Mouse (Mus musculus) midbrain, embryonic 11.5 days (tissue): ENCODE results near the gene Nol11. TPM values are rescaled to one million over a fixed set of nuclear protein-coding genes. Genes with fewer than 3 reads are reported as not detected.
A peak's percentile ranks its signal among the peaks of the same experiment; 100 is the strongest.
"Not testable (repeated sequence)": the region's sequence is repeated elsewhere in the genome, so short reads cannot be mapped to it uniquely, and the experiment has no call there.

Source experiments
- ATAC-seq: fragments of 200-750 bp; cut with Nextera tagmentation; 2 replicates; pipeline ENCODE4 v1.8.0; 2017; ENCODE audit warnings: moderate TSS enrichment, moderate library complexity; ENCODE audit not compliant: low FRiP score
- DNase-seq: peaks from one replicate; pipeline ENCODE4 v3.0.0; 2015; ENCODE audit warnings: low spot score; ENCODE audit errors: missing footprints
- H3K27ac ChIP-seq: fragments of 300-500 bp; sonication (generic); 2 replicates; pipeline ENCODE4 v1.5.1; 2014; ENCODE audit warnings: low read depth, low read length
- H3K27me3 ChIP-seq: fragments of 300-500 bp; sonication (generic); 2 replicates; pipeline ENCODE4 v1.6.1; 2014; ENCODE audit warnings: mild to moderate bottlenecking, low read length, moderate library complexity, mixed read lengths; ENCODE audit not compliant: control insufficient read depth, insufficient read depth
- H3K36me3 ChIP-seq: fragments of 300-500 bp; sonication (generic); 2 replicates; pipeline ENCODE4 v1.6.1; 2014; ENCODE audit warnings: mild to moderate bottlenecking, low read length, moderate library complexity, mixed read lengths; ENCODE audit not compliant: control insufficient read depth, insufficient read depth
- H3K4me1 ChIP-seq: fragments of 300-500 bp; sonication (generic); 2 replicates; pipeline ENCODE4 v1.6.1; 2014; ENCODE audit warnings: low read length; ENCODE audit not compliant: control insufficient read depth, insufficient read depth
- H3K4me2 ChIP-seq: fragments of 300-500 bp; sonication (generic); 2 replicates; pipeline ENCODE4 v1.6.1; 2014; ENCODE audit warnings: mild to moderate bottlenecking, moderate library complexity
- H3K4me3 ChIP-seq: fragments of 300-500 bp; sonication (generic); 2 replicates; pipeline ENCODE4 v1.5.1; 2014; ENCODE audit warnings: low read depth, low read length
- H3K9ac ChIP-seq: fragments of 300-500 bp; sonication (generic); 2 replicates; pipeline ENCODE4 v1.6.1; 2014; ENCODE audit warnings: low read length
- H3K9me3 ChIP-seq: fragments of 300-500 bp; sonication (generic); 2 replicates; pipeline ENCODE4 v1.6.1; 2016; ENCODE audit warnings: low read length; ENCODE audit not compliant: control insufficient read depth
- WGBS: fragments of 180-500 bp; shearing (Covaris S2); extraction: QIAGEN DNeasy Blood & Tissue Kit; methylation state at CpG from one replicate; pipeline ENCODE4 v1.1.7; 2014; 5-methylcytosine and 5-hydroxymethylcytosine counted together
- polyA plus RNA-seq: library from polyadenylated mRNA; unstranded; fragments of >200 nt; fragmentation: Nextera tagmentation; extraction: Ambion mirVana; gene quantifications from 2 replicates; pipeline ENCODE4 v1.2.1, GENCODE M21; 2014

Nol11 gene
- polyA plus RNA-seq, 1 experiment from 2014 or later: 68.3 TPM

GRCm38 (mm10) chr11:107143956-107144355, 45.2 kb downstream of the Nol11 start:
- not testable (repeated sequence) for DNase-seq, ATAC-seq
- 95% methylated on average over 11 of the region's 11 CpGs for WGBS

GRCm38 (mm10) chr11:107142382-107142781, 46.8 kb downstream of the Nol11 start:
- no peak for DNase-seq
- no peaks in the 10 kb centered on the region for H3K9me3 ChIP-seq
- H3K36me3 ChIP-seq: no peaks in the 10 kb centered on the region
- H3K4me1 ChIP-seq: no peaks in the 10 kb centered on the region
- no peak overlapping the region for H3K4me2 ChIP-seq
- no peak overlapping the region for H3K4me3 ChIP-seq
- H3K27me3 ChIP-seq: no peaks in the 10 kb centered on the region
- WGBS: 82% methylated on average over 2 of the region's 2 CpGs
- H3K27ac ChIP-seq: no peak overlapping the region
- no peak overlapping the region for H3K9ac ChIP-seq
- ATAC-seq: no peak

More at GRCm38 (mm10) chr11:107143956-107144355, 45.2 kb downstream of the Nol11 start:
- H3K4me1 ChIP-seq, H3K9ac ChIP-seq, H3K9me3 ChIP-seq, H3K36me3 ChIP-seq, H3K4me3 ChIP-seq, H3K27ac ChIP-seq, H3K27me3 ChIP-seq, H3K4me2 ChIP-seq: not testable (repeated sequence)

GRCm38 (mm10) chr11:107140756-107141155, 48.4 kb downstream of the Nol11 start:
- ATAC-seq: no peak
- Histone ChIP-seq H3K9ac (no peak overlapping the region), H3K4me3 (no peak overlapping the region), H3K27me3 (no peaks in the 10 kb centered on the region), H3K4me2 (no peak overlapping the region), H3K27ac (no peak overlapping the region), H3K4me1 (no peaks in the 10 kb centered on the region), H3K9me3 (no peaks in the 10 kb centered on the region), H3K36me3 (no peaks in the 10 kb centered on the region)
- WGBS: 21% methylated on average over 6 of the region's 6 CpGs
- DNase-seq: no peak

GRCm38 (mm10) chr11:107138633-107139032, 50.5 kb downstream of the Nol11 start:
- ATAC-seq (no peak), DNase-seq (no peak)
- Histone ChIP-seq H3K4me2 (no peak overlapping the region), H3K27ac (no peak overlapping the region), H3K9me3 (no peaks in the 10 kb centered on the region), H3K4me1 (no peaks in the 10 kb centered on the region), H3K27me3 (no peaks in the 10 kb centered on the region), H3K4me3 (no peak overlapping the region), H3K9ac (no peak overlapping the region), H3K36me3 (no peaks in the 10 kb centered on the region)
- WGBS: 76% methylated on average over 3 of the region's 3 CpGs

- Histone ChIP-seq H3K4me3 (no peak overlapping the region), H3K4me2 (no peak overlapping the region), H3K36me3 (no peaks in the 10 kb centered on the region), H3K27me3 (no peaks in the 10 kb centered on the region), H3K9ac (no peak overlapping the region), H3K27ac (no peak overlapping the region), H3K9me3 (no peaks in the 10 kb centered on the region), H3K4me1 (peaks cover under 1% of the 10 kb centered on the region)
- WGBS: 95% methylated on average over 6 of the region's 6 CpGs
- DNase-seq (no peak), ATAC-seq (no peak)
These were observed 51.6 kb downstream of the Nol11 start for GRCm38 (mm10) chr11:107137593-107137992.

GRCm38 (mm10) chr11:107136458-107136857, 52.7 kb downstream of the Nol11 start:
- not testable (repeated sequence) for H3K9ac ChIP-seq, H3K4me2 ChIP-seq, H3K4me1 ChIP-seq, H3K9me3 ChIP-seq, H3K4me3 ChIP-seq, DNase-seq, H3K27me3 ChIP-seq, H3K27ac ChIP-seq, H3K36me3 ChIP-seq, ATAC-seq
- WGBS: 91% methylated on average over 10 of the region's 10 CpGs

GRCm38 (mm10) chr11:107135741-107136140, 53.4 kb downstream of the Nol11 start:
- Histone ChIP-seq H3K9me3 (no peaks in the 10 kb centered on the region), H3K4me3 (no peak overlapping the region), H3K36me3 (no peaks in the 10 kb centered on the region), H3K27me3 (no peaks in the 10 kb centered on the region), H3K4me2 (no peak overlapping the region), H3K9ac (no peak overlapping the region), H3K4me1 (peaks cover 4% of the 10 kb centered on the region), H3K27ac (no peak overlapping the region)
- ATAC-seq (no peak), DNase-seq (no peak)
- WGBS: 57% methylated on average over 3 of the region's 3 CpGs

GRCm38 (mm10) chr11:107132426-107132825, 56.8 kb downstream of the Nol11 start:
- H3K36me3 ChIP-seq: no peaks in the 10 kb centered on the region
- H3K4me3 ChIP-seq: peak overlapping the region; percentile 70
- peak overlapping the region; percentile 91 for H3K9ac ChIP-seq
- no peaks in the 10 kb centered on the region for H3K9me3 ChIP-seq
- no peak for DNase-seq
- no peak overlapping the region; the same call in 1 of the 2 replicates for H3K27ac ChIP-seq
- H3K4me1 ChIP-seq: peaks cover 13% of the 10 kb centered on the region
- peak; percentile 65 for ATAC-seq
- H3K4me2 ChIP-seq: peak overlapping the region; percentile 65
- WGBS: 2% methylated on average over 16 of the region's 16 CpGs
- H3K27me3 ChIP-seq: no peaks in the 10 kb centered on the region

- H3K27me3 ChIP-seq: no peaks in the 10 kb centered on the region
These were observed 57.3 kb downstream of the Nol11 start, which contains the start of gene Bptf for GRCm38 (mm10) chr11:107131749-107132421. TSS of gene Bptf (minus strand) at chr11:107132127.

More at GRCm38 (mm10) chr11:107131749-107132421, 57.3 kb downstream of the Nol11 start, which contains the start of gene Bptf:
- no peaks in the 10 kb centered on the region for H3K9me3 ChIP-seq
- H3K9ac ChIP-seq: peak within 1 kb of the TSS; percentile 91
- no peaks in the 10 kb centered on the region for H3K36me3 ChIP-seq
- peak within 1 kb of the TSS; percentile 70 for H3K4me3 ChIP-seq
- peak within 1 kb of the TSS; percentile 87 for H3K27ac ChIP-seq
- peaks cover 13% of the 10 kb centered on the region for H3K4me1 ChIP-seq
- peak within 1 kb of the TSS; percentile 82 for H3K4me2 ChIP-seq
- peak; percentile 99 for DNase-seq
- under 1% methylated on average over 57 of the region's 94 CpGs for whole genome bisulfite sequencing
- ATAC-seq: peak; percentile 97
